Mouse (Mus musculus) ES-Bruce4 (cell line): Measurements from ENCODE around the gene Cdc42ep3. TPM values are rescaled to one million over a fixed set of nuclear protein-coding genes. Genes with fewer than 3 reads are reported as not detected.
A peak's percentile ranks its signal among the peaks of the same experiment; 100 is the strongest.

Experiments used
- H3K27ac ChIP-seq: 2 replicates; pipeline ENCODE4 v1.5.1; 2012; ENCODE audit warnings: low read length, inconsistent platforms; ENCODE audit not compliant: insufficient read depth
- H3K27me3 ChIP-seq: 2 replicates; pipeline ENCODE4 v1.6.1; 2012; ENCODE audit warnings: mild to moderate bottlenecking, low read length, inconsistent platforms; ENCODE audit not compliant: control insufficient read depth, poor library complexity, insufficient read depth, severe bottlenecking
- H3K36me3 ChIP-seq: 2 replicates; pipeline ENCODE4 v1.6.1; 2012; ENCODE audit warnings: inconsistent platforms, mild to moderate bottlenecking, low read length, moderate library complexity; ENCODE audit not compliant: control insufficient read depth, poor library complexity, insufficient read depth, severe bottlenecking
- H3K4me1 ChIP-seq: one replicate; pipeline ENCODE4 v1.8.1; 2011; ENCODE audit warnings: low read length; ENCODE audit not compliant: control insufficient read depth, insufficient read depth
- H3K4me3 ChIP-seq: 2 replicates; pipeline ENCODE4 v1.5.1; 2011; ENCODE audit warnings: low read depth, mild to moderate bottlenecking, low read length
- H3K9ac ChIP-seq: 2 replicates; pipeline ENCODE4 v1.6.1; 2012; ENCODE audit warnings: low read depth, mild to moderate bottlenecking, inconsistent platforms; ENCODE audit not compliant: poor library complexity, severe bottlenecking
- H3K9me3 ChIP-seq: replicated peaks from 2 replicates; pipeline ENCODE4 v1.6.1; 2012; ENCODE audit warnings: mild to moderate bottlenecking, low read length, inconsistent platforms; ENCODE audit not compliant: control insufficient read depth, poor library complexity, insufficient read depth, severe bottlenecking
- CTCF ChIP-seq: IDR thresholded peaks from one replicate; pipeline ENCODE4 v1.8.1; 2011; ENCODE audit warnings: low read depth, low read length
- EP300 ChIP-seq: IDR thresholded peaks from 2 replicates; pipeline ENCODE4 v1.6.1; 2011; ENCODE audit warnings: low read depth, low read length; ENCODE audit not compliant: insufficient read depth
- POLR2A ChIP-seq: IDR thresholded peaks from one replicate; pipeline ENCODE4 v1.8.1; 2011; ENCODE audit warnings: low read length; ENCODE audit not compliant: insufficient read depth
- polyA plus RNA-seq: library from polyadenylated mRNA; stranded (reverse); fragments of >200 nt; gene quantifications from 2 replicates; pipeline ENCODE4 v1.2.4, GENCODE M21; 2011; ENCODE audit warnings: low read depth; ENCODE audit not compliant: missing spikeins, insufficient read depth, insufficient read length

Cdc42ep3 gene
- polyA plus RNA-seq, 1 experiment = 9.6 TPM

DNA sequence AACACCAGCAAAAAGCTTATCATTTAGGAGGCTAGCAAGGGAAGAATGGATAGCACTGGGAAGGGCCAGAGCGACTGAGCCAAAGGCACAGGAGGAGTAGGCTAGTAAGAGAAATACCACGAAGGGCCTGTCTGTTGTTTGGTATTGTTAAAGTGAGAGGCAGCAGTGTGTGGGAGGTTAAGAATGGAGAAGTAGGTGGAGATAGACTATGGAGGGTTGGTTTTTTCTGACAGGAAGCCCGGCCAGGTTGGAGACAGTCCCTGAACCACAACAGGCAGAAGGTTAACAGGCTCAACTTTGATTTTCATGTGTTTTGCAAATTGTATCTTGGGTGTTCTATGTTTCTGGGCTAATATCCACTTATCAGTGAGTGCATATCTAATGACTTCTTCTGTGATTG is 26.6 kb upstream of the Cdc42ep3 start:
- no peak overlapping the region for H3K9ac ChIP-seq
- peaks cover 3% of the 10 kb centered on the region for H3K4me1 ChIP-seq
- TF ChIP-seq EP300 (no peak), POLR2A (no peak), CTCF (no peak)
- H3K27me3 ChIP-seq = no peaks in the 10 kb centered on the region
- H3K27ac ChIP-seq = no peak overlapping the region
- no peak overlapping the region for H3K4me3 ChIP-seq
- no peaks in the 10 kb centered on the region for H3K9me3 ChIP-seq
- H3K36me3 ChIP-seq = no peaks in the 10 kb centered on the region

DNA sequence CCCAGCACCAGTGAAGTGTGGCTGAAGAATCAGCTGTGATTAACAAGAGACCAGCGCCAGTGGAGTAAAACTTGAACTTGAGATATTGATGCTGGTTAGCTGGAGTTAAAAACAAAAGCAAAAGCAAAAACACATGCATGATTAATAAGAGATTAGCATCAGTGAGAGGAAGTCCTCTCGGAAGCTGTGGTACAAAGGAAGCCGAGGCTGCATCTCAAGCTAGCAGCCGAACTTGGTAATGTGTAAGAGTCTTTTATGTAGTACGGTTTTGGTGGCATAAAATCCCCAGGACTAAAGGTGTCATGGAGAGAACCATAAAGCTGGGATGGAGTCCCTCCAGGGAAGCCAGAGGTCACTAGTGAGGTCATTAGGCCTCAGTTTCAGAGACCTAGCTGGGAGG is 24.3 kb upstream of the Cdc42ep3 start:
- Histone ChIP-seq H3K36me3 (no peaks in the 10 kb centered on the region), H3K27ac (no peak overlapping the region), H3K4me3 (no peak overlapping the region), H3K9me3 (no peaks in the 10 kb centered on the region), H3K4me1 (peaks cover 3% of the 10 kb centered on the region), H3K27me3 (no peaks in the 10 kb centered on the region), H3K9ac (no peak overlapping the region)
- TF ChIP-seq EP300 = no peak
- no peak for TF ChIP-seq POLR2A
- TF ChIP-seq CTCF = no peak

DNA sequence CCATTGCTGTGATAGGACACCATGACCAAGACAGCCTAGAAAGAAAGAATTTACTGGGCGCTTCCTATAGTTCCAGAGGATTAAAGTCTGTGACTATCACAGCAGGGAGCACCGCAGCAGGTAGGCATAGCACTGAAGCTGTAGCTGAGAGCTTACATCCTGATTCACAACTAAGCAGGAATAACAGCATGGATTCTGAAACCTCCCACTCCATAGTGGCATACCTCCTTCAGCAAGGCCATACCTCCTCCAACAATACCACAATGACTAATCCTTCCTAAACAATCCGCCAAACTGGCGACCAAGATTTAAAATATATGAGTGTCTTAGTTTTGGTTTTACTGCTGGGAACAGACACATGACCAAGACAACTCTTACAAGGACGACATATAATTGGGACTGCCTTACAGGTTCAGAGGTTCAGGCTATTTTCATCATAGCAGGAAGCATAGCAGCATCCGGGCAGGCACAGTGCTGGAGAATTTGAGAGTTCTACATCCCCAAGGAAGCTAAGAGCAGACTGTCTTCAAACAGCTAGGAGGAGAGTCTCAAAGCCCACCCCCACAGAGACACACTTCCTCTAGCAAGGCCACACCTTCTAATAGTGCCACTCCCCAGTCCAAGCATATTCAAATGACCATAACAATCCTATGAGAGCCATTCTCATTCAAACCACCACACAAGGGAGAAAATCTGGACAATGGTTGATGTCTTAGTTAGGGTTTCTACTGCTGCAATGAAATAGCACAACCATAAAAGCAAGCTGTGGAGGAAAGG is 21.7 kb upstream of the Cdc42ep3 start:
- H3K36me3 ChIP-seq = no peaks in the 10 kb centered on the region
- H3K27ac ChIP-seq = peak overlapping the region; percentile 41; the same call in 1 of the 2 replicates
- TF ChIP-seq CTCF (no peak), POLR2A (no peak), EP300 (no peak)
- no peaks in the 10 kb centered on the region for H3K9me3 ChIP-seq
- no peaks in the 10 kb centered on the region for H3K27me3 ChIP-seq
- peaks cover 3% of the 10 kb centered on the region for H3K4me1 ChIP-seq
- H3K4me3 ChIP-seq = no peak overlapping the region
- H3K9ac ChIP-seq = no peak overlapping the region

DNA sequence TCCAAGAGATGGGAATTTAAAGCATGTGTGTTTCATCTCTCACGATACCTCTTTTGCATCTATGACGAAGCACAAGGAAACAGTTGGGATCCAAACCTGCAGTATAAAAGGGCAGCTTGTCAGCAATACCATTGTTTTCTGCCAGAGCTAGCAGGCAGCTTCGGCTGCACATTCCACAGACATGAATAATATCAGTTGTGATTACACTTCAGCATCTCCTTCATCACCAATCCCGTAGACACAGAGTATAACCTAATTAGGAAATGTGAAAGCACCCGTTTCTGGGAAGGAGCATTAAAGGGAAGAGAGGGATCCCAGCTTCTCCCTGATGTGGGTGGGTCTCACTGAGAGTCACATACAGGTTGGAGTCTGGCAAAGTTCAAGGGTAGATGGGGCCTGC is 18.1 kb upstream of the Cdc42ep3 start:
- TF ChIP-seq CTCF = no peak
- TF ChIP-seq EP300 = no peak
- Histone ChIP-seq H3K9ac (no peak overlapping the region), H3K27ac (no peak overlapping the region), H3K4me1 (peaks cover 3% of the 10 kb centered on the region), H3K36me3 (no peaks in the 10 kb centered on the region), H3K27me3 (no peaks in the 10 kb centered on the region), H3K9me3 (no peaks in the 10 kb centered on the region), H3K4me3 (no peak overlapping the region)

DNA sequence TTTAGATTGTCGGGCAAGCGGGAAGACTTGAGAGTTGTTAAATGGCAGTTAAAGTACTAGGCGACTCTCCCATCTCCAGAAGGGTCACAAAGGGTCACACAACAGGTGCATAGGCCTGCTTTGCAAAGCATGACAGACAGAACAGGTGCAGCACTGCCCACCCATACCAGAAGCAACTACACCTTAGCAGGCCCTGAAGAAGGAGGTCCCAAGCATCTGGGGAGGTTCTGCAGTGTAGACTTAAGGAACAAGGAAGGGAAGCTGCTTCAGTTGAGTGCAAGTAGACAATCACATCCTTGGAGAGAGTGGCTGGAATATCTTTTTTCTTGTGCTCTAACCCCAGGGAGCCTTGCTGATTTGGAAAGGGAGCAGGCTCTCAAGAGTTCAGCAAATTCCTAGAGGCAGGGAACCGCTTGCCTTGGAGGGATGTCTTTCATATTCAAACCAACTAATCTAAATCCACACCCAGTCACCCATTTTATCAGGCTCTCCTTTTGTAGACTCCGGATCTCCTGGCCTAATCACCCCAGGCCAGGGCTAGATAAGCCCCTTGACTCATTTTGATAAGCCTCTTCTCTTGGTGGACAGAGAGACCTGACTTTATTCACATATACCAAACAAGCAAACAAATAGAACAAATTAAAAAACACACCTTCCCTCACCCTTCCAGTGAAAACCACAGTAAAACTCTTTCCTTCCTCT is 10.0 kb upstream of the Cdc42ep3 start:
- no peaks in the 10 kb centered on the region for H3K9me3 ChIP-seq
- no peak overlapping the region for H3K9ac ChIP-seq
- H3K4me1 ChIP-seq = no peaks in the 10 kb centered on the region
- H3K27me3 ChIP-seq = no peaks in the 10 kb centered on the region
- no peak overlapping the region for H3K4me3 ChIP-seq
- TF ChIP-seq EP300 (peak; percentile 94), CTCF (no peak)
- peak overlapping the region; percentile 96 for H3K27ac ChIP-seq
- H3K36me3 ChIP-seq = no peaks in the 10 kb centered on the region

DNA sequence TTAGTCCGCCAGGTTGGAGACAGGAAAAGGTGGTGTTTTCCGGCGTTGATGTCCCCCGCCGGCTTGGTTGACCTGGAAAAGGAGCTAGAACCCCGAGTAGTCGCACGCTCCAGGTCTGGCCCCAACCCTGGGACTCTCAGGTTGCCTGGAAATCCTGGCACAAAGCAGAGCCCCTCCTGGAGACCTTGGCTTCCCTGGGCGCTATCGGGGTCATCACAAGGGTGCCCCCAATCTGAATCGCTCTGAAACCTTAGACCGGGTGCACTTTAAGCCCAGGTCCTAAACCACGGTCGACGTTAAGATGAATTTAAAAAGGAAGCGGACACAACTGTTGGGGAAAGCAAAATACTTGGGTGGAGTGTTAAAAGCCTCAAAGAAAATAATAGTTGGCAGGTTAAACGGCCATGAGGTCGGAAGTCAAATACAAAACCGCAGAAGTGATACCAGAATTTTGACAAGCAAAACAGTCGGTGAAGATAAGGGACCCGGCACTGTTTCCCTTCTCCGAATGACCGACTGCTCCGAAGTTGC is 1.2 kb upstream of the Cdc42ep3 start:
- TF ChIP-seq POLR2A = no peak
- TF ChIP-seq CTCF = no peak
- TF ChIP-seq EP300 = no peak
- H3K4me1 ChIP-seq = no peaks in the 10 kb centered on the region
- 0 out of 2 replicates have a peak, but pooled peaks cover 2% of the 10 kb centered on the region for H3K27me3 ChIP-seq

More for the DNA sequence above, 1.2 kb upstream of the Cdc42ep3 start:
- Histone ChIP-seq H3K27ac (no peak overlapping the region), H3K9me3 (no peaks in the 10 kb centered on the region), H3K9ac (peak overlapping the region; percentile 74), H3K36me3 (no peaks in the 10 kb centered on the region), H3K4me3 (peak overlapping the region; percentile 61)
